21 mouse cellular contexts compared by ENCODE assay signal in genomic region chr16:72615360-72615759, GRCm38 (mm10).
DNase-seq lines count a peak whose midpoint lies in the region; ATAC-seq lines count a peak whose summit lies in the region.
"Had no signal": no experiment of that assay in that cellular context is flagged by ENCODE, and none has a peak within 500 bp of the region (broad histone marks: within the 10 kb centered on the region; RNA-seq: fewer than 3 reads in every experiment).

No protein-coding gene starts in this region.

- H3K9me3 ChIP-seq in hindbrain, embryonic 12.5 days (replicated peaks), result no peaks in the 10 kb centered on the region
- H3K9me3 ChIP-seq in hindbrain, embryonic 13.5 days, result no peaks in the 10 kb centered on the region
- H3K9me3 ChIP-seq in midbrain, embryonic 11.5 days (ENCODE audit: control insufficient read depth, low read length), result no peaks in the 10 kb centered on the region
- no peaks in the 10 kb centered on the region for H3K9me3 ChIP-seq in midbrain, embryonic 15.5 days
- H3K9me3 ChIP-seq: embryonic facial prominence, embryonic 15.5 days; heart, embryonic 12.5 days; hindbrain, embryonic 10.5 days; intestine, embryonic 15.5 days had no signal

- no peak overlapping the region for H3K4me3 ChIP-seq in hindbrain, embryonic 12.5 days
- no peak overlapping the region for H3K4me3 ChIP-seq in hindbrain, embryonic 13.5 days
- no peak overlapping the region for H3K4me3 ChIP-seq in midbrain, embryonic 11.5 days (ENCODE audit: low read depth, low read length)
- no peak overlapping the region for H3K4me3 ChIP-seq in midbrain, embryonic 15.5 days
- H3K4me3 ChIP-seq: embryonic facial prominence, embryonic 15.5 days; erythroblast, embryonic 14.5 days; gastrocnemius, adult 2 months; heart, embryonic 12.5 days; hindbrain, embryonic 10.5 days; intestine, embryonic 15.5 days had no signal

- H3K36me3 ChIP-seq in hindbrain, embryonic 12.5 days, result no peaks in the 10 kb centered on the region
- H3K36me3 ChIP-seq in hindbrain, embryonic 13.5 days, result no peaks in the 10 kb centered on the region
- H3K36me3 ChIP-seq in midbrain, embryonic 11.5 days (ENCODE audit: control insufficient read depth, insufficient read depth, low read length), result no peaks in the 10 kb centered on the region
- H3K36me3 ChIP-seq in midbrain, embryonic 15.5 days (replicated peaks), result no peaks in the 10 kb centered on the region
- H3K36me3 ChIP-seq: embryonic facial prominence, embryonic 15.5 days; G1E; heart, embryonic 12.5 days; hindbrain, embryonic 10.5 days; intestine, embryonic 15.5 days had no signal

- no peaks in the 10 kb centered on the region for H3K27me3 ChIP-seq in hindbrain, embryonic 12.5 days
- no peaks in the 10 kb centered on the region for H3K27me3 ChIP-seq in hindbrain, embryonic 13.5 days
- no peaks in the 10 kb centered on the region for H3K27me3 ChIP-seq in midbrain, embryonic 11.5 days (ENCODE audit: control insufficient read depth, insufficient read depth, low read length)
- no peaks in the 10 kb centered on the region for H3K27me3 ChIP-seq in midbrain, embryonic 15.5 days (replicated peaks)
- H3K27me3 ChIP-seq: embryonic facial prominence, embryonic 15.5 days; heart, embryonic 12.5 days; intestine, embryonic 15.5 days had no signal

- ATAC-seq in hindbrain, embryonic 12.5 days (ENCODE audit: low FRiP score), result 0 out of 2 replicates have a peak, but pooled peaks have one; percentile 36
- no peak for ATAC-seq in hindbrain, embryonic 13.5 days (ENCODE audit: low FRiP score)
- ATAC-seq in midbrain, embryonic 11.5 days (ENCODE audit: low FRiP score), result peak; percentile 54
- ATAC-seq in midbrain, embryonic 15.5 days (replicated peaks), result no peak
- ATAC-seq: CD4-positive, CD25-positive, alpha-beta regulatory T cell, adult 4 months had no signal

- no peak overlapping the region for H3K9ac ChIP-seq in hindbrain, embryonic 12.5 days
- H3K9ac ChIP-seq in hindbrain, embryonic 13.5 days, result no peak overlapping the region
- H3K9ac ChIP-seq in midbrain, embryonic 11.5 days (ENCODE audit: low read length), result no peak overlapping the region
- no peak overlapping the region for H3K9ac ChIP-seq in midbrain, embryonic 15.5 days
- H3K9ac ChIP-seq: embryonic facial prominence, embryonic 15.5 days; heart, embryonic 12.5 days; intestine, embryonic 15.5 days had no signal

- 63% methylated on average over 2 of the region's 2 CpGs for WGBS in hindbrain, embryonic 12.5 days
- 75% methylated on average over 2 of the region's 2 CpGs for WGBS in hindbrain, embryonic 13.5 days
- WGBS in midbrain, embryonic 11.5 days, result 67% methylated on average over 2 of the region's 2 CpGs
- 62% methylated on average over 2 of the region's 2 CpGs for WGBS in midbrain, embryonic 15.5 days

- H3K4me1 ChIP-seq in hindbrain, embryonic 12.5 days, result peaks cover 5% of the 10 kb centered on the region; the same call in 1 of the 2 replicates
- peaks cover 4% of the 10 kb centered on the region; the same call in 1 of the 2 replicates for H3K4me1 ChIP-seq in hindbrain, embryonic 13.5 days (replicated peaks)
- peaks cover 3% of the 10 kb centered on the region; the same call in 1 of the 2 replicates for H3K4me1 ChIP-seq in midbrain, embryonic 11.5 days (ENCODE audit: control insufficient read depth, insufficient read depth, low read length)
- 0 out of 2 replicates have a peak, but pooled peaks cover 9% of the 10 kb centered on the region for H3K4me1 ChIP-seq in midbrain, embryonic 15.5 days
- H3K4me1 ChIP-seq: embryonic facial prominence, embryonic 15.5 days; heart, embryonic 12.5 days; intestine, embryonic 15.5 days had no signal

- peak; percentile 17 for DNase-seq in embryo, embryonic 10 days (ENCODE audit: low spot score)
- no peak for DNase-seq in embryo, embryonic 9.5 days (ENCODE audit: extremely low spot score)
- no peak for DNase-seq in midbrain, embryonic 11.5 days (ENCODE audit: low spot score, missing footprints)
- peak; percentile 3 for DNase-seq in adipocyte (ENCODE audit: low spot score)
- no peak for DNase-seq in cerebellum, postnatal 4 days (ENCODE audit: low spot score in 2 of 2)
- DNase-seq: adrenal gland, postnatal 10 days; B cell, adult 2 months; cerebellum, adult 11-12 months; cerebellum, postnatal 25 days; gastrocnemius, adult 2 months; gastrocnemius, postnatal 25 days had no signal

- no peak overlapping the region for H3K27ac ChIP-seq in hindbrain, embryonic 12.5 days
- H3K27ac ChIP-seq in hindbrain, embryonic 13.5 days, result no peak overlapping the region
- no peak overlapping the region for H3K27ac ChIP-seq in midbrain, embryonic 11.5 days (ENCODE audit: low read depth, low read length)
- no peak overlapping the region for H3K27ac ChIP-seq in midbrain, embryonic 15.5 days
- H3K27ac ChIP-seq: embryonic facial prominence, embryonic 15.5 days; gastrocnemius, adult 2 months; hindbrain, embryonic 10.5 days; intestine, embryonic 15.5 days had no signal

- no peak overlapping the region for H3K4me2 ChIP-seq in hindbrain, embryonic 12.5 days (replicated peaks)
- no peak overlapping the region for H3K4me2 ChIP-seq in hindbrain, embryonic 13.5 days
- no peak overlapping the region for H3K4me2 ChIP-seq in midbrain, embryonic 11.5 days
- no peak overlapping the region for H3K4me2 ChIP-seq in midbrain, embryonic 15.5 days
- H3K4me2 ChIP-seq: embryonic facial prominence, embryonic 15.5 days; heart, embryonic 12.5 days; intestine, embryonic 15.5 days had no signal

Comparison
In these comparisons a context has a peak if more than half of its experiments do, and no peak if none do; other contexts are left out.
1. DNase-seq: peak in embryo, embryonic 10 days (single experiment) and adipocyte (single experiment); none in embryo, embryonic 9.5 days (single experiment), midbrain, embryonic 11.5 days (single experiment) and cerebellum, postnatal 4 days (0 of 2).
2. ATAC-seq: peak in hindbrain, embryonic 12.5 days (single experiment) and midbrain, embryonic 11.5 days (single experiment); none in hindbrain, embryonic 13.5 days (single experiment) and midbrain, embryonic 15.5 days (single experiment).